Mouse (Mus musculus) urinary bladder, postnatal 4 days (tissue): ENCODE measurements around the gene Tmem178b.

Experiments
- DNase-seq, 2 experiments: peaks; one replicate each; pipeline ENCODE4 v3.0.0; 2021 to 2022; ENCODE audit warnings: low spot score in 2 of 2

Gene Tmem178b

GRCm38 (mm10) chr6:40078353-40078752 lies 205.3 kb downstream of the Tmem178b start:
- DNase-seq, result no peak

DNA sequence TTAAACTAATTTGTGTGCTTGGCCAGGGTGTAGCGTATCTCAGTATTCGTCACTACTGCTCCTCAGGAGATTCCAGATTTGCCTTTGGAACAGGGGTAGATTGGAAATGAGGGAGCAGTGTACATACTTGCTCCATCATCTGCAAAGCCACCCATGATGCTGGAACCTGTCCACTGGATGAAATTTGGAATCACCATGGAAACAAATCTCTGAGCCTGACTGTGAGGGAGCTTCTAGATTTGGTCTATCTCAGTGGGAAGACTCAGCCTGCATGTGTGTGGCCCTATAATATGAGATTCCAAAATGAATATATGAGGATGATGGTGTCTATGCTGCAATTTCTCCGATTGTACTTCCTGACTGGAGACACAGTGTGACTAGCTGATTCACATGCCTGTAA lies 210.7 kb downstream of the Tmem178b start:
- no peak for DNase-seq

- no peak for DNase-seq
These were observed 218.2 kb downstream of the Tmem178b start for GRCm38 (mm10) chr6:40091250-40091651.

- no peak for DNase-seq
These were observed 225.4 kb downstream of the Tmem178b start for GRCm38 (mm10) chr6:40098498-40098897.

DNA sequence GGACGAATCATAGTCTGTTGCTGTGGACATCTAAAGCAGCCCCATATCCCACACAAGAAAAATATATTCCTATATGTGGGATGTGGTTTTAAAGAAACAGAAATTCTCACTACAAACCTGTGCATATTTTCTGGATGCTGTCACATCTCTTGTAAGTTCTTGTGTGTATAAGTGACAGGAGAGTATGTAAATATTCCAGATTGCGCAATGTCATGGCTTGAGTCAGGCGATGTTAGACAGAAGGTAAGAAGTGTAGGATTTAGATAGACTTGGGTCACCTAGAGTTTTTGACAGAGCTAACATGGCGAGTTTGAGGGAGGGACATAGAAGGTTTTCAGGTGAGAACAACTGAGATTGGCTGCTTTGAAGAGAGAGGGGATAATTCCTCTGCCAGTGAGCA lies 228.7 kb downstream of the Tmem178b start:
- no peak for DNase-seq

- no peak for DNase-seq
These were observed 229.8 kb downstream of the Tmem178b start for GRCm38 (mm10) chr6:40102863-40103262.

- no peak for DNase-seq
These were observed 237.0 kb downstream of the Tmem178b start for GRCm38 (mm10) chr6:40110029-40110428.

- DNase-seq, result no peak
These were observed 237.7 kb downstream of the Tmem178b start for GRCm38 (mm10) chr6:40110729-40111128.

DNA sequence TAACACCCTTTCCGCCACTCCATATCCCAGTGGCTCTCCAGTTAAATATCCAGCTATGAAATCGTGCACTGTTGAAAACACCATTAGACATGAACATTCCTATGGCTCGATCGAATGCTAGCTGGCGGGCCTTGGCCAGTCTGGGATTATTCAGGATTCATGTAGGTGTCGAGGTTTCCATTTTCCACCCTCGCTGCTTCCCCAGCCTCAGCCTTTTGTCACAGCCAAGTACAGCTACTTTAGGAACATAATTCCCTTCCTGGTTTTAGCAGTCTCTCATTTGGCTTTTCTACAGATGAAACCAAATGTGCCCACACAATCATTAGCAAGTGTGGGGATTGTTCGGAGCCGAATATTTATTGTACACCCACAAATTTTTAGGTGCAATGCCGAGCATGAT lies 239.4 kb downstream of the Tmem178b start:
- no peak for DNase-seq

- no peak for DNase-seq
These were observed 243.2 kb downstream of the Tmem178b start for GRCm38 (mm10) chr6:40116225-40116624.

DNA sequence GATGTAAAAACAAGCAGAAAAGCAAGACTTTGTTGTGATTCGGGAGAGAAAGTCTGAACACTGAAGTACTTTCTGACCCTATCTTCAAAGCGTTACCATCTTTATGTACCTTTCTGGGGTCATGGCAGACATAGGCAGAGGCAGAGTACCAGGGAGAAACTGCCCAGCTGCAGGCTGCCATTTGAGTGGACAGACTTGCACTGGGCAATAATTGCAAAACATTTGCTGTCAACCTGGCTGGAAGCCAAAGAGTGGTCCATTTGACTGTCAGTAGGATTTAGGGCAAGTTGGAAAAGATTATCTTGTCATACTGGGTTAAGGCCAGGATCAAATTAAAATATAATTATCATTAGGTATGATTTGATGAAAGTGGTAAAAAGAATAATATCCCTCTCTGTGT lies 247.1 kb downstream of the Tmem178b start:
- DNase-seq, result no peak

GRCm38 (mm10) chr6:40121494-40121893 lies 248.4 kb downstream of the Tmem178b start:
- DNase-seq, result no peak

DNA sequence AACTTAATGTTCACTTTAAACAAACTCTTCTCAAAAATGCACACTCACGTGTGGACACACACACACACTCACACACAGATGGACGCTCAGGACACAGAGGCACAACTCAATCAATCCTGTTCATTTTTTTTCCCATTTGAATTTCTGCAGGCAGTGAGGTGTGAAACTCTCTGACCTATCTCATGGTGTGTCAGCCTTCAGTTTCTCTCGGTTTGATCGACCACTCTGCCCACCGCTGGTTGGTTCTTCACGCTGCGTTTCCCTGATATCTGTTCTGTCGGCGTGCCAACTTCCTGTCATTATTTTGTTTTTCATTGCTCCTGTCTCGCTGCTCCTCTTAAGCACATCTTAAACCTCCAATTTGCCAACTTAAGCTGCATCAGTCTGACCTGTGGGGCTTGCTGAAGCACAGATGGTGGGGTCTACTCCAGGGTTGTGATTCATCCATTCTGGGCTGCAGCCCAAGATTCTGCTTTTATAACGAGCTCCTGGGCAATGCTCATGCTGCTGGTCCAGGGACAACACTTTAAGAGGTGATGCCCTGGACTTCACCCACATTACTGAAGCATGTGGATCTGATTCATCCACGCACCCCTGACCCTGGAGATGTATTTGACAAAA lies 250.1 kb downstream of the Tmem178b start:
- no peak for DNase-seq

DNA sequence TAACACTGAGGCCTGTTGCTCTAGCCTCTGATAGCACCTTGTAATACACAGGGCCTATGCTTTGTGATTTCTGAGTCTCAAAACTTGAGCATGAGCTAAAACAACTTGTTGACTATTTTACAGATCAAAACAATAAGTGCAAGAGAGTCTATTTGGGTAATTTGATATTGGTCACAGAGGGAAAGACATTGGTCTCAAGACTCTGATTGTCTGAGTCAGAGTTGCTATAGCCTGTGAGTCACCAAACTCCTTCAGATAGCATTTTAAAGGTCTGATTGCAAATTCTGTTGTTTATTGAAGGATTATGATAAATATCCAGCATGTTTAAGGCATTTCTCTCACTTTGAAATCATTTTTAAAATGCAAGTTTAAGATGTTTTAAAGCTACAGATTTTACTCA lies 250.9 kb downstream of the Tmem178b start:
- DNase-seq, result no peak

DNA sequence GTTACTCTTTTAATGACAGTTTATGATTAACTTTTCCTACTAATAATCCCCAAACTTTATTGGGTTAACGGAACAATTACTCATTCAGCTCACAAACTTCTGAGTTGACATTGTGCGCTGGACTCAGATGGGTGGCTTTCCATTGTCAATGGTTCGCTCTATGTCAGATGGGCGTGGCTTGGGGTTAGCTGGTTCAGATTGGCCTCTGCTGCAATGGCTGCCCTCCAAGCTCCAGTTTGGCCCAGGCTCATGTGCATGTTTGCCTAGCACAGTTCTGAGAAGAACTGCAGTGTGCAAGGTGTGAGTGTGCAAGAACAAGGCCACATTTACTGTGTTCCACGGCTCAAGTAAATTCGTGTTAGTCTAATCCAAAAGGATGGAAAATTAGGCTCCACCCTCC lies 255.6 kb downstream of the Tmem178b start:
- no peak for DNase-seq

DNA sequence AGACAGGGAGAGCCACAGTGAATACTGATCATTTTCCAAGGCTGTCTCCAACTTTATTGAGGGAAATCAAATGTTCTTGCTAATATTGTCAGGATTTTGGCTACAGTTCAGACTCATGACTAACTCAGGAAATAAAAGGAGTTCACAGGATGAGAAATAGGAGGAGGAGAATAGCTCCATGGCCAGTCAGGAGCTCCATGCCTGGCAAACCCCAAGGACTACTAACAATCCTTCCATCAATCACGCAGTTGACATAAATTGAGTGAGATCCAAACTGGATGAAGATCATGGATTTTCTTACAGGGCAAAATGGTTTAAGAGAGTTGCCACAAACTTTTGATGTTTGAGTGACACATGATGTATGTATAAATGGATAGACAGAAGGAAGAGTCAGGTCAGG lies 258.9 kb downstream of the Tmem178b start:
- no peak for DNase-seq

GRCm38 (mm10) chr6:40133436-40133835 lies 260.4 kb downstream of the Tmem178b start:
- no peak for DNase-seq

DNA sequence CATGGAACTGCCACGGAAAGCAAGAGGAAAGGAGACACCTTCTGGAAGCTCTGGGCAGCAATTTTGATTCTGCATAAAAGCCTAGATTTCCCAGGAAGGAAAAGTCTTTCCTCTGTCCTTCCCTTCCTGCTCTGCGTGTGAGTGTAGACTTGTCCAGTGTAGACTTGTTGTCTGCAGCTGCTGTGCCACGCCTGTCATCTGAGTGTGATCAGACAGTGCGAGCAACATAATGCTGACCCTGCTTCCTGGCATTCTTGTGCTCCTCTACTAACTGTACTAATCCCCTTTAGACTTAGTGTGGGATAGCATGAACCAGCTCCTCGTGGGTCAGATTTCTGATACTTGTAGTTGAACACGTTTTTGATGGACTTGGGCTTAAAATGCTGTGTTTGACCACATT lies 262.6 kb downstream of the Tmem178b start:
- DNase-seq, result no peak

- no peak for DNase-seq
These were observed 264.3 kb downstream of the Tmem178b start for GRCm38 (mm10) chr6:40137346-40137745.

DNA sequence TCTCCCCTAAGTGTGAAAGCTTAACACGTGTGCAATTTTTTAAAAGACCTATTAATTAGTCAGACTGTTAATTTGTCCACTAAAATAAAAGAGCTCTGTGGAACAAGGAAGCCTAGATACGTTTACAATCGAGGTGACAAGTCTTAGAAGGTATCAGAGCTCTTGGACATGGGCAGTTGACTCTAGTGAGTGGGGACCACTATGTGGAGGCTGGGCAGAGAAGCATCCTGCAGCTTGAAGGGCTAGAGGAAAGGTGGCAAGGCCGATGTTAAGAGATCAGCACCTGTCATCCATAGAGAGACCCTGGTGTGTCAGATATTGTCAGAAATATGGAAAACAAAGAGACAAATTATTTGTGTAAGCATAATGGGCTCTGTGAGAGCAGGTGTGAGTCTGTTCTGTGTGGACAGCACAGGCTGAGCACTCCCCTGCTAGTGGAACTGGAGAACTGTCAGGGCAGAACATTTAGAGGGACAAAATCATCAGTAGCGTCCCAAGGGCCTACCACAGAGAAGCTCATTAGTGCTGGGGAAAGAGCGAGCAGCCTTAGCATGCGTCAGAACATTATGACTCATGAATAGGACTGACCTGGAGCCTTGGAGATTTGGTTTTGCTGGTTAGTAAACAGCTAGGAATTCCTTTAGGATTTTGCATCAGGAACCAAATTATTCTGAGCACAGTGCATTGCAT lies 264.9 kb downstream of the Tmem178b start:
- no peak for DNase-seq

DNA sequence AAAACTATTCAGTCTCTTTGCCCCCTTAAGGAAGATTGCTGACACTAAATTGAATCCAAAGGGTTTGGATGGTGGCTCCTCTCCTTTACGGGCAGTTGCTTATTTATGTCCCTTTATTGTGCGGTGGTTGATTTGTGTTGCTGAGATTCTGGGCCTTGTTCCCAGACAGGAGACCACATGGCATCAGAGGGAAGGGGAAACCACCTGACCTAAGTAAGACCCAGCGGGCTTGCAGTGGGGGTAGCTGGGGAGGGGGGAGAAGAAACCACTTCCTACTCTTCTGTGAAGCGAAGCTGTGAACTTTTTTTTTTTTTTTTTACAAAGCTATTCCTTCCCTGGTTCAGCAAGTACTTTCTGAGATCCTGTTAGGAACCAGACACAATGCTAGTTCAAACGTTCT lies 269.5 kb downstream of the Tmem178b start:
- no peak for DNase-seq

GRCm38 (mm10) chr6:40144371-40144770 lies 271.3 kb downstream of the Tmem178b start:
- DNase-seq, result no peak

DNA sequence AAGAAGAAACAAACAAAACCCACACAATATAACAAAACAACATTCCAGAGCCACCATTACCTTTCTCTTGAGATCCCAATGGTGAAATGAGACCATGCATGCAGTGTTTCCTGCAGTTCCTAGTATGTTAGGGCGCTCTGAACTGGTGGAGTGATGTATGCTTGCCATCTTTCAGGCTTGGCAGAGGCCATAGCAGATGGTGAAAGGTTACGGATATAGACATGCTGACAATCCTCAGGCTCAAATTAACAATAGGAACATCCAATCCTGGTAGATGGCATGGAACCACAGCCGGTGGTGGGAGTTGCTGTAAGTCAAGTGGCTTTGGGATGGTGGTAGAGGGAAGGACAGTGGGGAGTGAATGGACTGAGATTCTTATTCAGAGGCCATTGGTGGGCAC lies 272.5 kb downstream of the Tmem178b start:
- DNase-seq, result no peak

DNA sequence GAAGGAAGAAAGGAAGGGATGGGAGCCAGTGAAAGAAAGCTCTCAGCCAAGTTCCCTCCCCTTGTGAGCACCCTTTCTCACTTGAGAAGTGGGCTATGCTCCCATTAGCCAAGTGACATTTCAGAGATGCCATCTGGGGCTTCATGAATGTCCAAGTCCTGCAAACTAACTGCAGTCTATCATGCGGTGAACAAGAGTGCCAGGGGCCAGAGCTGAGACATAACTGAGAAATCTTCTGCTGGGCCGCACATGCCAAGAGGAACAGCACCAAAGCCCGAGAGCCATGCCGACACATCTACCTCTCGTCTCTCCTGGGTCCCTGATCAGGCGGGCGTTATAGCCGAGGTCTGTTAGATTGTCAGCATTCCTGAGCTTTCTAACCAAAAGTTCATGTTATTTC lies 279.2 kb downstream of the Tmem178b start:
- DNase-seq, result no peak
